Mouse (Mus musculus): Measurements from ENCODE around the gene Slc7a11. TPM values are rescaled to one million over a fixed set of nuclear protein-coding genes. Genes with fewer than 3 reads are reported as not detected.

Slc7a11 gene
- polyA plus RNA-seq, 1 experiment from 2014 or later: 3.1 TPM

- Histone ChIP-seq H3K4me3 (no peak overlapping the region), H3K4me2 (no peak overlapping the region), H3K9ac (no peak overlapping the region), H3K27ac (replicated peaks) (no peak overlapping the region), H3K4me1 (replicated peaks) (no peaks in the 10 kb centered on the region), H3K27me3 (no peaks in the 10 kb centered on the region), H3K36me3 (no peaks in the 10 kb centered on the region), H3K9me3 (no peaks in the 10 kb centered on the region)
- no peak for ATAC-seq (ENCODE audit: low FRiP score, low read depth)
- WGBS: 83% methylated on average over 1 of the region's 1 CpGs
These were observed 99.0 kb downstream of the Slc7a11 start for GRCm38 (mm10) chr3:50344411-50344810.

- no peaks in the 10 kb centered on the region for H3K27me3 ChIP-seq
- no peak for ATAC-seq (ENCODE audit: low FRiP score, low read depth)
- no peaks in the 10 kb centered on the region for H3K9me3 ChIP-seq
- no peaks in the 10 kb centered on the region for H3K36me3 ChIP-seq
- WGBS: 64% methylated on average over 8 of the region's 8 CpGs
- H3K9ac ChIP-seq: no peak overlapping the region
- H3K4me2 ChIP-seq: no peak overlapping the region
- H3K27ac ChIP-seq (replicated peaks): no peak overlapping the region
- no peak overlapping the region for H3K4me3 ChIP-seq
- no peaks in the 10 kb centered on the region for H3K4me1 ChIP-seq (replicated peaks)
These were observed 118.9 kb downstream of the Slc7a11 start for GRCm38 (mm10) chr3:50324524-50324923.

DNA sequence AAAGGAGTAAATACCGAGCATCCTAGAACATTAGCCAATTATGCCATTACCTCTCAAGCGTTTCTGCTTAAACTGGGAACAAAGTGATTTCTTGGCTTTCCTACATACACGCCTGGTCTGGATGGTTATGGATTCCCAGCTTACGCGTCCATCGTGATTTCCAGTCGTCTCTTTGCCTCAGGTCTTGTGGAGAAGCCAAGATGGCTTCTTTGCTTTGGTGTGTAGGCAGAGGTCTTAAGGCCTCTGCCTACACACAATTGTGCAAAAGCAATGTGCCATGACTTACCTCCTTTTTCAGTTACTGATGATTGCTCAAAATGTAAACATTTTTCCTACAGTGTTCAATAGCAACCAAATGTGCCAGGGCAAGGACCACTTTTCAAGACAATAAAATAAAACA is 119.5 kb downstream of the Slc7a11 start:
- Histone ChIP-seq H3K4me2 (no peak overlapping the region), H3K9ac (no peak overlapping the region), H3K4me3 (no peak overlapping the region), H3K27ac (replicated peaks) (no peak overlapping the region), H3K9me3 (no peaks in the 10 kb centered on the region), H3K27me3 (no peaks in the 10 kb centered on the region), H3K4me1 (replicated peaks) (no peaks in the 10 kb centered on the region), H3K36me3 (no peaks in the 10 kb centered on the region)
- ATAC-seq (ENCODE audit: low FRiP score, low read depth): no peak
- WGBS: 82% methylated on average over 7 of the region's 7 CpGs

GRCm38 (mm10) chr3:50320862-50321261 is 122.6 kb downstream of the Slc7a11 start:
- ATAC-seq (ENCODE audit: low FRiP score, low read depth): no peak
- H3K4me1 ChIP-seq (replicated peaks): no peaks in the 10 kb centered on the region
- H3K9ac ChIP-seq: no peak overlapping the region
- no peak overlapping the region for H3K27ac ChIP-seq (replicated peaks)
- 85% methylated on average over 2 of the region's 2 CpGs for WGBS
- no peak overlapping the region for H3K4me2 ChIP-seq
- no peaks in the 10 kb centered on the region for H3K36me3 ChIP-seq
- no peaks in the 10 kb centered on the region for H3K27me3 ChIP-seq
- no peaks in the 10 kb centered on the region for H3K9me3 ChIP-seq
- H3K4me3 ChIP-seq: no peak overlapping the region

DNA sequence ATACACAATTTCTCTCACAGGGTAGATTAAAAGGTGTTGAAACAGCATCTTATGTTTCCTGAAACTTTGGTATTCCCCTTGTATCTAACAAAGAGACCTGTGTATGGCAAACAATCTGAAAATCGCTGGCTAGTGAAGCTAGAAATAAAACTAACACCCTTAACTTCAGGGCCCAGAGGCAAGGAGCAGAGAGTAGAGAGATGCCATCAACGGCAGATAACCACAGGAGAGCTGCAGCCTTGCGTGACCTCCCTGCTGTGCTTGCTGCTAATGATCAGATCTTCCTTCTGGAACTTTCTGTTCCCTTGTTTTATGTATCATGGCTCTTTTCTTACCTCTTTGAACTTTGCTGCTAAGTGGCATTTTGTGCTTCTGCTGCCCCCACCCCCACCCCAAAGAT is 125.3 kb downstream of the Slc7a11 start:
- no peak overlapping the region for H3K4me3 ChIP-seq
- no peaks in the 10 kb centered on the region for H3K27me3 ChIP-seq
- H3K9me3 ChIP-seq: no peaks in the 10 kb centered on the region
- no peaks in the 10 kb centered on the region for H3K4me1 ChIP-seq (replicated peaks)
- no peak overlapping the region for H3K9ac ChIP-seq
- H3K36me3 ChIP-seq: no peaks in the 10 kb centered on the region
- H3K4me2 ChIP-seq: no peak overlapping the region
- H3K27ac ChIP-seq (replicated peaks): no peak overlapping the region
- 57% methylated on average over 3 of the region's 3 CpGs for WGBS
- ATAC-seq (ENCODE audit: low FRiP score, low read depth): no peak

DNA sequence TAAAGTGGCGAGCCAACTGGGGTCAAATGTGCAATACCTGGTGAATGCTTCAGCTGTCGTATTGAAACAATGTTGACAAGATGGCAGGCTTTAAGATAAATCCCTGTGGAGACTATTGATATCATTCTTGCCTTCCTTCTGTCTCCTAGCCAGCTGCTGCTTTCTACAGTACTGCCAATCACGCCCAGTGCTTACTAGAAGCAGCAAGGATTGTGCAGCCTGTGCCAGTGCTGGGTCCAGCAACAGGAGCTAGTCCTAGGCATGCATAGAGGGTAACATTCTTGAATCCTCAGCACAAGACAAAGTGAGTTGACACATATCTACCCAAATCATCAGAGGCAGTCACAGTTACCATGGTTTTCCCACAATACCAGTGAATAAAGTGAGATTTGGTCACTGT is 129.6 kb downstream of the Slc7a11 start:
- ATAC-seq (ENCODE audit: low FRiP score, low read depth): peak; percentile 74; the same call in 1 of the 2 replicates

GRCm38 (mm10) chr3:50307339-50308327 is 135.8 kb downstream of the Slc7a11 start:
- no peak overlapping the region for H3K9ac ChIP-seq
- no peak overlapping the region for H3K27ac ChIP-seq (replicated peaks)
- no peaks in the 10 kb centered on the region for H3K9me3 ChIP-seq
- 65% methylated on average over 14 of the region's 14 CpGs for WGBS
- H3K4me1 ChIP-seq (replicated peaks): 0 out of 2 replicates have a peak, but pooled peaks cover 4% of the 10 kb centered on the region
- no peak overlapping the region for H3K4me2 ChIP-seq
- no peak overlapping the region for H3K4me3 ChIP-seq
- H3K27me3 ChIP-seq: no peaks in the 10 kb centered on the region
- ATAC-seq (ENCODE audit: low FRiP score, low read depth): no peak
- H3K36me3 ChIP-seq: no peaks in the 10 kb centered on the region

More for the DNA sequence above, 129.6 kb downstream of the Slc7a11 start:
- Histone ChIP-seq H3K9ac (no peak overlapping the region), H3K4me2 (no peak overlapping the region), H3K4me3 (no peak overlapping the region), H3K4me1 (replicated peaks) (no peaks in the 10 kb centered on the region), H3K27ac (replicated peaks) (no peak overlapping the region), H3K9me3 (no peaks in the 10 kb centered on the region), H3K36me3 (no peaks in the 10 kb centered on the region), H3K27me3 (no peaks in the 10 kb centered on the region)
- WGBS: 57% methylated on average over 3 of the region's 3 CpGs

DNA sequence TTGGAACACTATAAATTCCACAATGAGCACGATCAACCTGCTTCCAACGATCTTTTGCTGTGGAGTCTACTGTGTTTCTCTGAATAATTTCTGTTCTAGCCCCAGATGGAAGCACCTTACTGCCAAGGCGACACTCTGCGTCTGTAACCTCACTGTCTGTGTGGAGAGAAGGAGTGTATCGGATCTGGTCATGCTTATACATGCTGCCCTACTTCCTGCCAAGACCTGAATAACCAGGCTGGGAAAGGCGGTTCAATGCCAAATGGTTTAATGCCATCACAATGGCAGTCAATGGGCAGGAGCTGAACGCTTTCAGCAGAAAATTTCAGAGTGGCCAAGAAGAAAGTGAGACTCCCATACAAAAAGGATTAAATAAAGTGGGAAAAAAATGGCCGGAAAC is 137.1 kb downstream of the Slc7a11 start:
- Histone ChIP-seq H3K4me2 (no peak overlapping the region), H3K36me3 (no peaks in the 10 kb centered on the region), H3K9ac (no peak overlapping the region), H3K9me3 (no peaks in the 10 kb centered on the region), H3K4me3 (no peak overlapping the region), H3K4me1 (replicated peaks) (0 out of 2 replicates have a peak, but pooled peaks cover 5% of the 10 kb centered on the region), H3K27ac (replicated peaks) (no peak overlapping the region), H3K27me3 (no peaks in the 10 kb centered on the region)
- no peak for ATAC-seq (ENCODE audit: low FRiP score, low read depth)
- 75% methylated on average over 8 of the region's 8 CpGs for WGBS

DNA sequence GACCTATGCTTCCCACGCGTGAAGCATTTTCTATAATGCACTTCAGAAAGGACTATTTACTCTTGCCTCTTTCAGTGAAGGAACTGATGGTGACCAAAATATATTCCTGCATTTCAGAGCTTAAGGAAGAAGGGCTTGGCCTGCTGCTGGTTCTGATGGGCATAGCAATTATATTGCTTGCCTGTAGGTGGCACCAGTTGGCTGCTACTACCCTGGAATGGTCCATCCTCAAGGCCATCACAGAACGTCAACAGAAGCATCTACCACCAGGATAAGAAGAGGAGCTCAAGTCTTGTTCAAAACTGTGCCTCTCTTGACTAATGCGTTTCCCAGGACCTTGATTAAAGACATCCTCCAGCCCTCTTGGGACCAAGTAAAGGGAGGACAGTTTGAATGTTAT is 139.3 kb downstream of the Slc7a11 start:
- no peaks in the 10 kb centered on the region for H3K36me3 ChIP-seq
- H3K9me3 ChIP-seq: no peaks in the 10 kb centered on the region
- no peak overlapping the region for H3K4me3 ChIP-seq
- no peak overlapping the region for H3K9ac ChIP-seq
- H3K27ac ChIP-seq (replicated peaks): no peak overlapping the region
- no peak for ATAC-seq (ENCODE audit: low FRiP score, low read depth)
- 53% methylated on average over 4 of the region's 4 CpGs for WGBS
- H3K4me1 ChIP-seq (replicated peaks): peaks cover 17% of the 10 kb centered on the region
- H3K27me3 ChIP-seq: no peaks in the 10 kb centered on the region
- H3K4me2 ChIP-seq: no peak overlapping the region

- no peak overlapping the region for H3K4me3 ChIP-seq
- peaks cover 13% of the 10 kb centered on the region for H3K4me1 ChIP-seq (replicated peaks)
- 76% methylated on average over 6 of the region's 6 CpGs for WGBS
- no peak overlapping the region for H3K27ac ChIP-seq (replicated peaks)
- no peak overlapping the region for H3K9ac ChIP-seq
- no peak for ATAC-seq (ENCODE audit: low FRiP score, low read depth)
- H3K9me3 ChIP-seq: no peaks in the 10 kb centered on the region
- H3K36me3 ChIP-seq: no peaks in the 10 kb centered on the region
- H3K27me3 ChIP-seq: no peaks in the 10 kb centered on the region
- H3K4me2 ChIP-seq: no peak overlapping the region
These were observed 140.8 kb downstream of the Slc7a11 start for GRCm38 (mm10) chr3:50302648-50303047.

DNA sequence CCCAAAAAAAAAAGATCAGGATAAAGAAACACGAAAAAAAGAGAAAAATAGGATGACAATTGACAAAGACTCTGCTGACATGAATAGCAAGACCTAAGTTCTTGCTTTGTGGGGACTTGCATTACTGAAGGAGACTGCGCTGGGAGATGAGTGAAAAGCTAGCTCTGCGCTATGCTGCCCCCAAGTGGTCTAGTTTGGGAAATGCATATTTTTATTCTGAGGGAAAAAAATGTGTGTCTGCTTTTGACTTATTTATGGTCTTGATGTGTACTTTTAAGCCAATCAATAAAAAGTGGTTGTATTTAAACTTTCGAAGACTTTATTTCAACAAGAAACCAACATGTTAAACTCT is 142.5 kb downstream of the Slc7a11 start:
- no peaks in the 10 kb centered on the region for H3K9me3 ChIP-seq
- no peak for ATAC-seq (ENCODE audit: low FRiP score, low read depth)
- peak overlapping the region; percentile 62; the same call in 1 of the 2 replicates for H3K27ac ChIP-seq (replicated peaks)
- H3K36me3 ChIP-seq: no peaks in the 10 kb centered on the region
- H3K4me2 ChIP-seq: no peak overlapping the region
- no peaks in the 10 kb centered on the region for H3K27me3 ChIP-seq
- WGBS: 4% methylated on average over 4 of the region's 4 CpGs
- H3K9ac ChIP-seq: no peak overlapping the region
- peaks cover 18% of the 10 kb centered on the region for H3K4me1 ChIP-seq (replicated peaks)
- H3K4me3 ChIP-seq: no peak overlapping the region

- WGBS: 46% methylated on average over 17 of the region's 17 CpGs
- ATAC-seq (ENCODE audit: low FRiP score, low read depth): peak; percentile 74
- Histone ChIP-seq H3K27me3 (no peaks in the 10 kb centered on the region), H3K9ac (no peak overlapping the region), H3K27ac (replicated peaks) (peak overlapping the region; percentile 62), H3K9me3 (no peaks in the 10 kb centered on the region), H3K4me3 (no peak overlapping the region), H3K36me3 (no peaks in the 10 kb centered on the region), H3K4me2 (peak overlapping the region; percentile 30), H3K4me1 (replicated peaks) (peaks cover 18% of the 10 kb centered on the region)
These were observed 143.1 kb downstream of the Slc7a11 start for GRCm38 (mm10) chr3:50300002-50300951.
